Mouse (Mus musculus) lung, postnatal 0 days (tissue): ENCODE results near the gene Lingo3.

Source experiments
- CTCF ChIP-seq: IDR thresholded peaks from 2 replicates; pipeline ENCODE4 v1.5.1; 2016; ENCODE audit warnings: antibody characterized with exemption, mild to moderate bottlenecking
- EP300 ChIP-seq: IDR thresholded peaks from 2 replicates; pipeline ENCODE4 v1.6.1; 2016; ENCODE audit warnings: antibody characterized with exemption, mild to moderate bottlenecking, control low read depth

- TF ChIP-seq CTCF: no peak
- no peak for TF ChIP-seq EP300
Measured at GRCm38 (mm10) chr10:80857386-80857785, 13.5 kb upstream of the Lingo3 start.
